Mouse (Mus musculus): ENCODE data around the gene Ptpn7.

DNA sequence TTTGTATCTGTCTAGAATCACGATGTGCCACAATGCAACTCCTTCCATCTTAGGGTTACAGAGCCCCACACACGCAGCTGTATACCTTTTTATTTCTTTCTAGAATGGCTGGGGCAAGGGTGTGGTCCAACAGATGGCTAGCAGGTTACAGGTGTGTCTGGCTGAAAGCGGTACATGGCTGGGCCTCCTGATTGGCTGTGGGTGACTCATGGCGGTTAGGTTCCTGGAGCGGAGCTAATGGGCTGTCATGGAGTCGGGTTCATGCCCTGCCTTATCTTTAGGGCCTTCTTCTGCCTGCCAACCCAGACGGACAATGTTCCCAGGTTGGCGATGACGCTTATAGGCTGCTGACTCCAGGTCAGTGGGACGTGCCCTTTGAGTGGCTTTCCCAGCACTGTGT is 48.3 kb downstream of the Ptpn7 start:
- TF ChIP-seq MAZ (IDR thresholded peaks at IDR 0.05; ENCODE audit: low read depth, low read length) (no peak), POLR2A (IDR thresholded peaks at IDR 0.05; ENCODE audit: control insufficient read depth in 1 of 2, insufficient read depth in 1 of 2, low read depth in 1 of 2, low read length in 2 of 2, poor library complexity in 1 of 2) (no peak), EP300 (IDR thresholded peaks at IDR 0.05; ENCODE audit: low read depth in 1 of 2, low read length in 2 of 2) (no peak), CHD1 (IDR thresholded peaks at IDR 0.05; ENCODE audit: low read depth, low read length) (no peak), MXI1 (IDR thresholded peaks at IDR 0.05; ENCODE audit: low read depth, low read length) (no peak), ZNF384 (IDR thresholded peaks at IDR 0.05; ENCODE audit: low read depth, low read length) (no peak), MAFK (IDR thresholded peaks at IDR 0.05; ENCODE audit: borderline replicate concordance, low read depth, low read length) (no peak), BHLHE40 (IDR thresholded peaks at IDR 0.05; ENCODE audit: borderline replicate concordance, low read depth, low read length) (no peak), TAL1 (IDR thresholded peaks at IDR 0.05; ENCODE audit: low read length) (no peak), TBP (IDR thresholded peaks at IDR 0.05; ENCODE audit: low read depth, low read length) (no peak), CTCF (IDR thresholded peaks at IDR 0.05 in 2 of 3, conservative IDR thresholded peaks at IDR 0.05 in 1 of 3; ENCODE audit: control insufficient read depth in 1 of 3, insufficient read depth in 1 of 3, low read depth in 2 of 3, low read length in 3 of 3, poor library complexity in 1 of 3, severe bottlenecking in 1 of 3) (no peak), RCOR1 (IDR thresholded peaks at IDR 0.05; ENCODE audit: low read depth, low read length) (no peak), USF1 (IDR thresholded peaks at IDR 0.05; ENCODE audit: low read depth, low read length) (no peak), CHD2 (IDR thresholded peaks at IDR 0.05; ENCODE audit: low read length) (no peak)
